Mouse (Mus musculus) retina, postnatal 7 days (tissue): ENCODE results near the gene Cmtm5.
A peak's percentile ranks its signal among the peaks of the same experiment; 100 is the strongest.
"Not testable (repeated sequence)": the region's sequence is repeated elsewhere in the genome, so short reads cannot be mapped to it uniquely, and the experiment has no call there.

Source experiments
- DNase-seq: peaks from one replicate; pipeline ENCODE4 v3.0.0-alpha.2; 2012; ENCODE audit warnings: low read depth, low spot score

Gene Cmtm5

GRCm38 (mm10) chr14:54932645-54933150 lies 3.4 kb upstream of the Cmtm5 start, which contains the start of gene Il25:
Gene Il25, plus strand, starts transcription at chr14:54932695.
- no peak for DNase-seq

DNA sequence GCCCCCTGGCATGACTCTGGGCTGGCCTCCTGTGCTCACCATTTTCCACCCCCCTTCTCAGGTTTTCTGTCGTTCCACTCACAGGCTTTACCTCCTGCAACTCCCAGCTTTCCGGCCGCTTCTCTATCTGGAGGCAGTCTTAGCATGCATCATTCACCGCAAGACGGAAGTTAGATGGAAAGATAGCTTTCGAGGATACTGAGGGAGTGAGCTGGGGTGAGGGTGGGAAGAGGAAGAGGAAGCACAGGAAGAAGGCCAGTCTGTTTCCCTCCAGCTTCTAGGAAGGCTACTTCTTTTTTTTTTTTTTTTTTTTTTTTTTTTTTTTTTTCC lies 735 bp downstream of the Cmtm5 start:
- DNase-seq = no peak

DNA sequence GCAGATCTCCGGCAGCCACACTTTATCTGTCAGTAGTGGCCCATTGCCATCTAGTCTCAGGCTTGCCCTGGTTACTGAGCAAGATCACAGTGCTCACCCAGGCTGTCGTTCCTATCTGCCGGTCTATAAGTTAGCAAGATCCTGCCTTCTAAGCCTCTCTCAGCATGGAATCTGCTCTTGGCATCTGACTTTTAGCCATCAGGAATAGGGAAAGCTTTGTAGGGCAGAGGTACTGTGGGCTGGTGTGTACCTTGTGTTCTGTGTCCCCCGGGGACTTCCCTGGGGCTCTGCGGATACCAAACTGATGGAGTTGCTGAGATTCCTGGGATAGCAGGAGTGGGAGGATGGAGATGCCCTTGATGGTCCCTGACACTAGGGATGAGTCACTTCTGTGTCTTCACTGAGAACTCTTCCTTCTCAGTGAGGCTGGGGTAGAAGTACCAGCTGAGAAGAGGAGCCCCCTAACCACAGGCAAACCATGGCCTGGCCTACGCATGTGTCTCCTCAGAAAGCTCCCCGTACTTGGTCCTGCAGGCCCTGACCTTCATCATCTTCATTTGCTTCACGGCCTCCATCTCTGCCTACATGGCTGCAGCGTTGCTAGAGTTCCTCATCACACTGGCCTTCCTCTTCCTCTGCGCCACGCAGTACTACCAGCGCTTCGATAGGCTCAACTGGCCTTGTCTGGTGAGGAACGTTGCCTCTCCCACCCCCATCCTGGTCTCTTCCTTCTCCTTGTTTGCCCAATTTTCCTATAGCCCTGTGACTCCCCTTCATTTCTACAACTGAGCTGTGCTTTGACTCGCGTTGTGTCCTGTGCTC lies 1.5 kb downstream of the Cmtm5 start:
- DNase-seq = no peak

- DNase-seq = no peak
Observed at GRCm38 (mm10) chr14:54938431-54939219, 2.6 kb downstream of the Cmtm5 start.

- DNase-seq = peak; percentile 40
Observed at GRCm38 (mm10) chr14:54939434-54940175, 3.5 kb downstream of the Cmtm5 start.

DNA sequence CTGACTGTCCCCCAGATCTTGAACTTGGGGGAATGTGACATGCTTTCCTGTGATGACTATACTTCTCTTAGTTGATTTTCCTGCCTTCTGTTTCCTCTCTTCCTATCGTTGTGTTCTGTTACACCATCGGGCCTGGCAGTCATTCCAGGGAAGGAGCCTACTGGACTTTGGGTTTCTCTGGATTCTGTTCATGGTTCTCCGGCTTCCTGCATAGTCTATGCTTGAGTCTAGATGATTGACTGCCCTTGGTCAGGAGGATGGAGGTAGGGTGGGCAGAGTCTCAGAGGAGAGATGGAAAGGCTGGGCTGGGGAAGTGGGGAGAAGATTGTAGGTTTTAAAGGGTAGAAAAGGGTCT lies 4.1 kb downstream of the Cmtm5 start:
- DNase-seq = no peak

DNA sequence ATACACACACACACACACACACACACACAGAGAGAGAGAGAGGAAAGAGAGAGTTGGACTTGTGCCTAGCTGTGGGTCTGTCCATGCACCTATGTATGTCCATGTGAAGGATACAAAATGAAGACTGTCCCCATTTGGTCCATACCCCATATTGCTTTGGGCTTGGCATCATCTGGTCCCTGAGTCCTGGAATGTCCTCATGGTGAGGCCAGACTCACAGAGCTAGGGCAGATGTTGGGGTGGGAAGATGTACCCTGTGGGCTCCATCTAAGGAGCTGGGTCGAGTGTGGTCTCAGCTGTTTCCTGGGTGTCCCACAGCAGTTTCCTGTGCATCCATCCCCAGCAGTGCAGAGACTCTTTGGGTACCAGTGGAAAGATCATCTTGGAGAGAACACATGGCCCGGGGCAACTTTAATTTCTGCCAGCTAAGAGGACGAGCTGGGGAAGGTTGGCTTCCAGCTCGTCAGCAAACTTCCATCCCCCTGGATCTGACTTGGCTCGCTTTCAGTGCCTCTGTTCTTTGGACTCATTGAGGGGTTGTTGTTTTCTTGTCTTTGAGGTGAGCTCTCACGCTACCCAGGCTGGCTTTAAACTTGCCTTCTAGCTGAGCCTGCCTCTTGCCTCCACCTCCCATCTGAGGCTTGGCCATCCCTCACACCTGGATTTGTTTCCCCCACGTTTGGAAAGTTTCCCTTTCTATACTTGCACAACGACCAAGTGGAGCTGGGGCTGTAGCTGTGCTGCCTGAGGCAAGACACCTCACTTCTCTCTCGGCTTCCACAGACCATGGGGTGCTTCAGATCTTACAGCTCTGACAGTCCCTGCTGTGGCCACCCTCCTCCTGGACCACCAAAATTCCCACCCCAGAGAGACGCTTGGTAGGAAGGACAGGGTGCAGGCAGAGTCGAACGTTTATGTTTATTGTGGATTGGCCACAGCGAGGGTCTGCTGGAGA lies 5.2 kb downstream of the Cmtm5 start:
- DNase-seq = no peak

- DNase-seq = no peak
Observed at GRCm38 (mm10) chr14:54942479-54942878, 6.4 kb downstream of the Cmtm5 start.

- no peak for DNase-seq
Observed at GRCm38 (mm10) chr14:54943971-54944370, 7.9 kb downstream of the Cmtm5 start.

- no peak for DNase-seq
Observed at GRCm38 (mm10) chr14:54944939-54945338, 8.9 kb downstream of the Cmtm5 start.

- DNase-seq = no peak
Observed at GRCm38 (mm10) chr14:54945975-54946704, 10.1 kb downstream of the Cmtm5 start.

- DNase-seq = not testable (repeated sequence)
Observed at GRCm38 (mm10) chr14:54947008-54947407, 10.9 kb downstream of the Cmtm5 start.

DNA sequence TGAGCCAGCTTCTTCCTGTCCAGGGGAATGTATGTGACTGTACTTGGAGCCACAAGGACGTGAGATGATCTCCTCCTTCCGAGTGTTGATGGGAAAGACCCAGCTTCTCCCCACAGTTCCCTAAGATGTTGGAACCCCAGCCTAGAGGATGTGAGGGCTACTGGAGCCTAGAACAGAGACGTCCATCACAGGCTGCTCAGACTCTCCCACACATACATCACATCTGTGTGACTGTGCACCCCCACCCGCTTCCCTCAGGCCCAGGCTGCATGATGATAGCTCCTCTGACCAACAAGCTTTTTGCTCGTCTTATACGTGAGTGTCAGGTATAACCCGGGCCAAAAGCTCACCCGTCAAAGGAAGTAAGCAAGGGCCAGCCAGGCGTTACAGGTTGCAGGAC lies 12.7 kb downstream of the Cmtm5 start:
- DNase-seq = no peak

GRCm38 (mm10) chr14:54950493-54950892 lies 14.4 kb downstream of the Cmtm5 start:
- no peak for DNase-seq

DNA sequence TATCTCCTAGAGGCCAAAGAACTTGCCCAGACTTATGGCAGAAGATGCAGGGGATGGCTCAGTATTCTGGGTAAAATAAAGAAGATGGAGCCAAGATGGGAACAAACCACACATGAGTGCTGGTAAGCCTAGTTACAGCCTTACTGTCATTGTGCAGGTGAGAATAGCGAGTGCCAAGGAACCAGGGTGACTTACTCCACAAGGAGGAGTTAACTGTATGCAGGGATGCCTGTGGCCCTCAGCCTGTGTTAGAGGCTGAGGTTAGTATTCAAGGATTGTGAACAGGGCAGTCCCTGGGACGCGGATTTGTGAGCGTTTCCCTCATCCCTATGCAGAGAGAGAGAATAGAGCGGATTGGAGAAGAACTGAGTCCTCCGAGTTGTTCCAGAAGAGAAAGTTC lies 15.5 kb downstream of the Cmtm5 start:
- DNase-seq = no peak

- DNase-seq = no peak
Observed at GRCm38 (mm10) chr14:54953664-54954206, 17.7 kb downstream of the Cmtm5 start.

DNA sequence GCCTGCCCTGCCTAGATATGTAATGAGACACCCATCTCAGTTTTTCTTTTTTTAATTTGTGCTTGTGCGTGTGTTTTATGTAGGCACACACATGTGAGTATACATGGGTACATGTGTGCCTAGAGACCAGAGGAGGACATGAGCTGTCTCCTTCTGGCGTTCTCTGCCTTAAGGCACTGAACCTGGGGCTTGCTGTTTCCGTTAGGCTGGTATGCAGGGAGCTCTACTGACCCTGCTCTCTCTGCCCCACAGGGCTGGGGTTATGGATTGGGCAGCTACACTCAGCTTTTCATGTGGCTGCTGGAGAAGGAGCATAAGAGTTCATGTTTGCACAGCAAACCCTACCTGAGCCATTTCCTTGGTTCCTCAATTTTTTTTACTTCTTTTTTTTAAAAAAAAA lies 18.4 kb downstream of the Cmtm5 start:
- no peak for DNase-seq

DNA sequence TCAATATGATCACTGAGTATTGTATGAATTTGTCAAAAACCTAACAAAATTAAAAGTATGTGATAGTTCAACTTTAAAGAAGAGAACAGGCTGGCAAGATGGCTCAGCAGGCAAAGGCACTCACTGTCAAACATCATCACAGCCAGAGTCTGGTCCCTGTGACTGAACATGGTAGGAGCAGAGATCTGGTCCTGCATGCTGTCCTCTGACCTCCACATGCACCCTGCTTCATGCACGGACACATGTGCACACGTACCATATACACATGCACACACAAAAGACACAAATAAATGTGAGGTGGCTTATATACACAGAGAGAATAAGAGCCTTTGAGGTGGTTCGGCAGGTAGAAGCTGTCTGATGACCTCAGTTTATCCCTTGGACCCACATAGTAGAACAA lies 19.4 kb downstream of the Cmtm5 start:
- DNase-seq = no peak

DNA sequence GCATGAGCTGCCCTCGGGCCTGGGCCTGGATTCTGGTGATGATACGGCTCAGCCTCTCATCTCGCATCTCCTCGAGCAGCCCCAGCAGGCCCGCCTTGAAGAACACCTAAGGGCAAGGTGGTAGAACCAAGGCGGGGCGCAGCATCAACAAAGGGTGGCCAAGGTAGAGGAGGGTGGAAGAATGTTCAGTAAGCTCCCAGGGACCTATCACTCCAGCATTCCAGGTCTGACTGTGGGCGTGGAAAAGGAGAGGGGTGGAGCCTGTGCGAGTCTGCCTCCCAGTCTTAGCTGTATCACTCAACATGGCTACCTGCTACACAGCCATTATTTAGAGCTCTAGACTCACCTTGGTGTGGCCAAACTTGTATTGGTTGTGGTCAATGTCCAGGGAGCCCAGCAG lies 20.5 kb downstream of the Cmtm5 start:
- no peak for DNase-seq

DNA sequence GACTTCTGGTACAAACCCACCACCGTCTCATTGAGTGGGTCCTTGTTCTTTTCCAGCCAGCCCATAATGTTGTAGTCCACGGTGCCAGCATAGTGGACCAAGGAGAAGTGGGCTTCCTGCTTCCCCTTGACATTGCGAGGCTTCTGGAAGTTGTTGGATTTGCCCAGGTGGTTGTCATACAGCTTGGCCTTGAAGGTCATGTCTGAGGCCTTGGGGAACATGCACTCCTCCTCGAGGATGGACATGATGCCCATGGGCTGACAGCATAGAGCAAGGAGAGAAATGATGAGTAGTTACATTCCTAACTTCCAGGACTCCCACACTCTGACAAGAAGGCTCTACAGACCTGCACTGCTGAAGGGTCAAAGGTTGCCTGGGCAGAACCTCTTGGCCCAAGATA lies 22.4 kb downstream of the Cmtm5 start:
- no peak for DNase-seq
